13 mouse cellular contexts compared by ENCODE assay signal in genomic region chr4:136699084-136699450, GRCm38 (mm10).
DNase-seq lines count a peak whose midpoint lies in the region; ATAC-seq and TF ChIP-seq lines count a peak whose summit lies in the region.
"Had no signal": no experiment of that assay in that cellular context is flagged by ENCODE, and none has a peak within 500 bp of the region (broad histone marks: within the 10 kb centered on the region; RNA-seq: fewer than 3 reads in every experiment).

No protein-coding gene starts in this region.

- peak; percentile 34; the same call in 1 of the 2 replicates for ATAC-seq in forebrain, postnatal 0 days
- ATAC-seq in midbrain, embryonic 12.5 days (ENCODE audit: low FRiP score, low read depth), result no peak
- ATAC-seq in CD4-positive, CD25-positive, alpha-beta regulatory T cell, adult 4 months, result no peak
- ATAC-seq in kidney, embryonic 16.5 days (ENCODE audit: low FRiP score, low TSS enrichment), result no peak
- ATAC-seq: Patski had no signal

- no peaks in the 10 kb centered on the region for H3K9me3 ChIP-seq in forebrain, postnatal 0 days (ENCODE audit: low read length)
- H3K9me3 ChIP-seq in midbrain, embryonic 12.5 days, result no peaks in the 10 kb centered on the region
- H3K9me3 ChIP-seq in kidney, embryonic 16.5 days (ENCODE audit: low read length), result no peaks in the 10 kb centered on the region
- H3K9me3 ChIP-seq: limb, embryonic 15.5 days; lung, embryonic 15.5 days had no signal

- TF ChIP-seq CTCF in forebrain, postnatal 0 days (IDR thresholded peaks at IDR 0.05; ENCODE audit: low read depth), result no peak

- H3K9ac ChIP-seq in forebrain, postnatal 0 days, result no peak overlapping the region
- H3K9ac ChIP-seq in midbrain, embryonic 12.5 days (replicated peaks), result no peak overlapping the region
- no peak overlapping the region for H3K9ac ChIP-seq in kidney, embryonic 16.5 days (replicated peaks; ENCODE audit: low read length)
- H3K9ac ChIP-seq: limb, embryonic 15.5 days; lung, embryonic 15.5 days had no signal

- peaks cover 11% of the 10 kb centered on the region for H3K36me3 ChIP-seq in forebrain, postnatal 0 days (ENCODE audit: insufficient read depth)
- peaks cover 19% of the 10 kb centered on the region for H3K36me3 ChIP-seq in midbrain, embryonic 12.5 days
- peaks cover 7% of the 10 kb centered on the region; the same call in 1 of the 2 replicates for H3K36me3 ChIP-seq in kidney, embryonic 16.5 days (ENCODE audit: insufficient read depth, low read length)

- WGBS in forebrain, postnatal 0 days, result 27% methylated on average over 7 of the region's 7 CpGs
- WGBS in midbrain, embryonic 12.5 days, result 75% methylated on average over 7 of the region's 7 CpGs
- WGBS in kidney, embryonic 16.5 days, result 93% methylated on average over 7 of the region's 7 CpGs

- no peak overlapping the region for H3K4me3 ChIP-seq in forebrain, postnatal 0 days (ENCODE audit: low read depth, low read length)
- H3K4me3 ChIP-seq in midbrain, embryonic 12.5 days, result no peak overlapping the region
- no peak overlapping the region for H3K4me3 ChIP-seq in kidney, embryonic 16.5 days (ENCODE audit: low read length)
- H3K4me3 ChIP-seq: limb, embryonic 15.5 days; lung, embryonic 15.5 days had no signal

- no peak overlapping the region for H3K4me2 ChIP-seq in forebrain, postnatal 0 days (ENCODE audit: low read depth)
- H3K4me2 ChIP-seq in midbrain, embryonic 12.5 days (replicated peaks), result no peak overlapping the region
- H3K4me2 ChIP-seq in kidney, embryonic 16.5 days (replicated peaks; ENCODE audit: low read depth, low read length), result no peak overlapping the region
- H3K4me2 ChIP-seq: limb, embryonic 15.5 days; lung, embryonic 15.5 days had no signal

- DNase-seq in left cerebral cortex, adult 18-20 months (ENCODE audit: low spot score in 2 of 2), result peak; percentile 34 to 57
- no peak for DNase-seq in left cerebral cortex, adult 11 months (ENCODE audit: low spot score)
- peak; percentile 78 to 91 for DNase-seq in cerebellum, postnatal 10 days
- DNase-seq in forebrain, postnatal 0 days, result peak; percentile 33
- DNase-seq in heart, adult 18-20 months, result no peak
- DNase-seq: adrenal gland, postnatal 10 days; thymus, adult 18-20 months had no signal

- H3K27me3 ChIP-seq in forebrain, postnatal 0 days (ENCODE audit: insufficient read depth, low read length), result no peaks in the 10 kb centered on the region
- no peaks in the 10 kb centered on the region for H3K27me3 ChIP-seq in midbrain, embryonic 12.5 days
- H3K27me3 ChIP-seq in kidney, embryonic 16.5 days (ENCODE audit: insufficient read depth, low read length), result no peaks in the 10 kb centered on the region
- H3K27me3 ChIP-seq: limb, embryonic 15.5 days; lung, embryonic 15.5 days; Patski had no signal

- no peak overlapping the region for H3K27ac ChIP-seq in forebrain, postnatal 0 days (ENCODE audit: low read depth, low read length)
- H3K27ac ChIP-seq in midbrain, embryonic 12.5 days (replicated peaks), result peak overlapping the region; percentile 63
- no peak overlapping the region for H3K27ac ChIP-seq in kidney, embryonic 16.5 days (ENCODE audit: low read length)
- H3K27ac ChIP-seq: limb, embryonic 15.5 days; lung, embryonic 15.5 days had no signal

- H3K4me1 ChIP-seq in forebrain, postnatal 0 days (ENCODE audit: insufficient read depth), result peaks cover 12% of the 10 kb centered on the region; the same call in 1 of the 2 replicates
- peaks cover 54% of the 10 kb centered on the region for H3K4me1 ChIP-seq in midbrain, embryonic 12.5 days
- H3K4me1 ChIP-seq in kidney, embryonic 16.5 days (ENCODE audit: insufficient read depth, low read length), result peaks cover 19% of the 10 kb centered on the region
- H3K4me1 ChIP-seq: lung, embryonic 15.5 days had no signal

Comparison
In these comparisons a context has a peak if more than half of its experiments do, and no peak if none do; other contexts are left out.
1. DNase-seq: peak in left cerebral cortex, adult 18-20 months (2 of 2), cerebellum, postnatal 10 days (2 of 2) and forebrain, postnatal 0 days (single experiment); none in left cerebral cortex, adult 11 months (single experiment) and heart, adult 18-20 months (0 of 2).